Mouse (Mus musculus) C2C12 (cell line): Measurements from ENCODE around the gene Wipf3. TPM values are rescaled to one million over a fixed set of nuclear protein-coding genes. Genes with fewer than 3 reads are reported as not detected.

Experiments
- H3K27me3 ChIP-seq: one replicate; pipeline ENCODE4 v1.6.1; 2011; ENCODE audit not compliant: control insufficient read depth, insufficient read depth, insufficient read length
- H3K36me3 ChIP-seq: one replicate; pipeline ENCODE4 v1.6.1; 2011; ENCODE audit not compliant: control insufficient read depth, insufficient read depth
- H3K4me3 ChIP-seq: one replicate; pipeline ENCODE4 v1.5.1; 2011; ENCODE audit warnings: mild to moderate bottlenecking, control low read depth; ENCODE audit not compliant: poor library complexity, insufficient read depth, severe bottlenecking
- H3K79me2 ChIP-seq: one replicate; pipeline ENCODE4 v1.6.1; 2011; ENCODE audit not compliant: control insufficient read depth, insufficient read depth
- H3K79me3 ChIP-seq: one replicate; pipeline ENCODE4 v1.6.1; 2011; ENCODE audit warnings: low read depth, control low read depth
- H3ac ChIP-seq: one replicate; pipeline ENCODE3; 2011; ENCODE audit warnings: low read depth; ENCODE audit not compliant: control insufficient read depth, insufficient read length
- CEBPB ChIP-seq: IDR thresholded peaks from one replicate; pipeline ENCODE4 v1.6.1; 2011; ENCODE audit warnings: low read depth, mild to moderate bottlenecking, control low read depth, moderate library complexity
- CTCF ChIP-seq: IDR thresholded peaks from one replicate; pipeline ENCODE4 v1.5.1; 2011; ENCODE audit not compliant: control insufficient read depth, insufficient read depth, insufficient read length
- FOSL1 ChIP-seq: IDR thresholded peaks from one replicate; pipeline ENCODE4 v1.8.0; 2011; ENCODE audit warnings: mild to moderate bottlenecking, low read length; ENCODE audit not compliant: poor library complexity, insufficient read depth, severe bottlenecking
- MAX ChIP-seq: IDR thresholded peaks from one replicate; pipeline ENCODE4 v1.6.1; 2011; ENCODE audit warnings: mild to moderate bottlenecking, control low read depth
- MYOD1 ChIP-seq: IDR thresholded peaks from one replicate; pipeline ENCODE4 v1.6.1; 2011; ENCODE audit warnings: low read depth; ENCODE audit not compliant: control insufficient read depth, insufficient read length
- MYOG ChIP-seq: IDR thresholded peaks from one replicate; pipeline ENCODE4 v1.6.1; 2011; ENCODE audit not compliant: control insufficient read depth, insufficient read length; ENCODE audit errors: extremely low read depth
- USF1 ChIP-seq: IDR thresholded peaks from one replicate; pipeline ENCODE4 v1.6.1; 2011; ENCODE audit warnings: low read depth, mild to moderate bottlenecking, control low read depth, moderate library complexity
- polyA plus RNA-seq: library from polyadenylated mRNA; unstranded; fragments of >200 nt; fragmentation: generic; extraction: Trizol; gene quantifications from one replicate; pipeline ENCODE4 v1.2.1, GENCODE M21; 2012; ENCODE audit warnings: missing spikeins

Gene Wipf3
- polyA plus RNA-seq, 1 experiment: 0.02 TPM

- H3K79me2 ChIP-seq: no peaks in the 10 kb centered on the region
- no peaks in the 10 kb centered on the region for H3K36me3 ChIP-seq
- H3K4me3 ChIP-seq: no peak overlapping the region
- H3ac ChIP-seq: no peak overlapping the region
- no peak for TF ChIP-seq MAX
- no peak for TF ChIP-seq MYOD1
- no peak for TF ChIP-seq USF1
- TF ChIP-seq CEBPB: no peak
- TF ChIP-seq MYOG: no peak
- TF ChIP-seq CTCF: no peak
- no peak for TF ChIP-seq FOSL1
- no peaks in the 10 kb centered on the region for H3K79me3 ChIP-seq
- peaks cover 1% of the 10 kb centered on the region for H3K27me3 ChIP-seq
Observed at GRCm38 (mm10) chr6:54435663-54436062, 6.3 kb downstream of the Wipf3 start.

GRCm38 (mm10) chr6:54436286-54436685 is 6.9 kb downstream of the Wipf3 start:
- TF ChIP-seq MYOG (no peak), MAX (no peak), FOSL1 (no peak), CTCF (no peak)
- H3K79me3 ChIP-seq: no peaks in the 10 kb centered on the region
- no peak overlapping the region for H3K4me3 ChIP-seq
- H3K27me3 ChIP-seq: no peaks in the 10 kb centered on the region
- H3K36me3 ChIP-seq: no peaks in the 10 kb centered on the region
- H3ac ChIP-seq: no peak overlapping the region
- no peaks in the 10 kb centered on the region for H3K79me2 ChIP-seq

- H3K36me3 ChIP-seq: no peaks in the 10 kb centered on the region
- no peak for TF ChIP-seq USF1
- no peak overlapping the region for H3K4me3 ChIP-seq
- H3ac ChIP-seq: no peak overlapping the region
- no peaks in the 10 kb centered on the region for H3K79me3 ChIP-seq
- H3K79me2 ChIP-seq: no peaks in the 10 kb centered on the region
- H3K27me3 ChIP-seq: no peaks in the 10 kb centered on the region
Observed at GRCm38 (mm10) chr6:54438510-54438909, 9.1 kb downstream of the Wipf3 start.

GRCm38 (mm10) chr6:54440658-54441057 is 11.3 kb downstream of the Wipf3 start:
- Histone ChIP-seq H3K36me3 (no peaks in the 10 kb centered on the region), H3ac (no peak overlapping the region), H3K27me3 (no peaks in the 10 kb centered on the region), H3K79me2 (no peaks in the 10 kb centered on the region), H3K79me3 (no peaks in the 10 kb centered on the region), H3K4me3 (no peak overlapping the region)
- TF ChIP-seq FOSL1: no peak

- H3K79me2 ChIP-seq: no peaks in the 10 kb centered on the region
- TF ChIP-seq CTCF: no peak
Observed at GRCm38 (mm10) chr6:54443657-54444056, 14.3 kb downstream of the Wipf3 start.

GRCm38 (mm10) chr6:54444086-54444485 is 14.7 kb downstream of the Wipf3 start:
- TF ChIP-seq CTCF (no peak), MAX (no peak), MYOG (no peak), FOSL1 (no peak), CEBPB (no peak)
- Histone ChIP-seq H3K79me2 (no peaks in the 10 kb centered on the region), H3K4me3 (no peak overlapping the region), H3ac (no peak overlapping the region), H3K27me3 (no peaks in the 10 kb centered on the region), H3K79me3 (no peaks in the 10 kb centered on the region), H3K36me3 (no peaks in the 10 kb centered on the region)

More at GRCm38 (mm10) chr6:54443657-54444056, 14.3 kb downstream of the Wipf3 start:
- Histone ChIP-seq H3K36me3 (no peaks in the 10 kb centered on the region), H3K4me3 (no peak overlapping the region), H3K27me3 (no peaks in the 10 kb centered on the region), H3ac (no peak overlapping the region), H3K79me3 (no peaks in the 10 kb centered on the region)

- Histone ChIP-seq H3K36me3 (no peaks in the 10 kb centered on the region), H3K79me3 (no peaks in the 10 kb centered on the region), H3ac (no peak overlapping the region), H3K4me3 (no peak overlapping the region), H3K27me3 (no peaks in the 10 kb centered on the region), H3K79me2 (no peaks in the 10 kb centered on the region)
- no peak for TF ChIP-seq USF1
- no peak for TF ChIP-seq CEBPB
- no peak for TF ChIP-seq MYOD1
- TF ChIP-seq FOSL1: no peak
- TF ChIP-seq MYOG: no peak
- no peak for TF ChIP-seq MAX
- TF ChIP-seq CTCF: no peak
Observed at GRCm38 (mm10) chr6:54445249-54445818, 15.9 kb downstream of the Wipf3 start.
